Mouse (Mus musculus) lung, postnatal 0 days (tissue): ENCODE measurements at regions not wholly inside any gene's neighbourhood (a gene's known extent, or its start where the extent isn't known, plus 50 kb on each side); places are given as distances from the start of the nearest gene placed in this dataset.

Experiments used
- CTCF ChIP-seq: IDR thresholded peaks from 2 replicates; pipeline ENCODE4 v1.5.1; 2016; ENCODE audit warnings: antibody characterized with exemption, mild to moderate bottlenecking
- EP300 ChIP-seq: IDR thresholded peaks from 2 replicates; pipeline ENCODE4 v1.6.1; 2016; ENCODE audit warnings: antibody characterized with exemption, mild to moderate bottlenecking, control low read depth

- no peak for TF ChIP-seq CTCF
- TF ChIP-seq EP300 = no peak
Measured at GRCm38 (mm10) chr1:186317285-186317684, 200.2 kb upstream of the Lyplal1 start.
